In the genomic region with DNA sequence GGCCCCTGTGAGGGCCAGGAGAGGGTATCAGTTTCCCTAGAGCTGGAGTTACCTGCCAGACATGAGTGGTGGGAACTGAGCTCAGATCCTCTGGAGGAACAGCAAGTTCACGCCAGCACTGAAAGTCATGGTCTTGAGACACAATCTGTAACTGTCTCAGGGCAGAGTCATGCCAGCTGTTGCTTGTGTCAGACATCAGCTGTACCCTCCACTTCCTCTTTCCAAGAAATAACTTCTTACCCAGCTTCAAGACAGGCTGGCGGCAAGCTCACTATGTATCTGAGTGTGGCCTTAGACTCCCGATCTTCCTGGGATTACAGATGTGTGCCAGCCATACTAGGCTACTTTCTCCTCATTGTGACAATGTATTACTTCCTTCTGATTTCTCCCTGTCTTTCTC, we compare ENCODE assay signal across 20 mouse cellular contexts. TPM values are rescaled to one million over a fixed set of nuclear protein-coding genes. Genes with fewer than 3 reads are reported as not detected.
DNase-seq lines count a peak whose midpoint lies in the region; ATAC-seq lines count a peak whose summit lies in the region.
"Had no signal": no experiment of that assay in that cellular context is flagged by ENCODE, and none has a peak within 500 bp of the region (broad histone marks: within the 10 kb centered on the region; RNA-seq: fewer than 3 reads in every experiment).

No protein-coding gene starts in this region.

- H3K27me3 ChIP-seq in intestine, embryonic 15.5 days (replicated peaks), result no peaks in the 10 kb centered on the region
- H3K27me3 ChIP-seq: embryonic facial prominence, embryonic 13.5 days; heart, embryonic 12.5 days; midbrain, embryonic 12.5 days had no signal

- ATAC-seq in intestine, embryonic 15.5 days, result no peak
- ATAC-seq: intestine, embryonic 16.5 days had no signal

- WGBS in macrophage (ENCODE audit: missing documents), result 0% methylated on average over 3 of the region's 3 CpGs
- 76% methylated on average over 3 of the region's 3 CpGs for WGBS in intestine, embryonic 15.5 days

- DNase-seq in spleen, postnatal 36 days (ENCODE audit: low spot score in 2 of 2), result peak; percentile 50 to 58
- DNase-seq in spleen, postnatal 4 days (ENCODE audit: low spot score in 2 of 2), result no peak
- peak; percentile 61 for DNase-seq in MEL-GATA-1-ER (ENCODE audit: extremely low read depth, low read depth)
- DNase-seq in skeletal muscle tissue, adult 2 months (ENCODE audit: low read depth, low spot score), result peak; percentile 57
- no peak for DNase-seq in left cerebral cortex, postnatal 10 days (ENCODE audit: extremely low spot score in 1 of 2, low spot score in 2 of 2)
- no peak for DNase-seq in cerebellum, postnatal 10 days
- DNase-seq: adrenal gland, postnatal 10 days; cerebellum, postnatal 36 days; gastrocnemius, postnatal 14 days; kidney, postnatal 14 days; layer of hippocampus, postnatal 36 days had no signal

- H3K9me3 ChIP-seq in intestine, embryonic 15.5 days, result no peaks in the 10 kb centered on the region
- H3K9me3 ChIP-seq: embryonic facial prominence, embryonic 13.5 days; heart, embryonic 12.5 days; limb, embryonic 10.5 days; midbrain, embryonic 12.5 days had no signal

- intact Hi-C loops in left cerebral cortex, postnatal 10 days (cut with DNase I), result no loop called here

- H3K4me3 ChIP-seq in macrophage (ENCODE audit: inconsistent target), result no peak overlapping the region
- no peak overlapping the region for H3K4me3 ChIP-seq in intestine, embryonic 15.5 days (replicated peaks)
- H3K4me3 ChIP-seq: embryonic facial prominence, embryonic 13.5 days; heart, embryonic 12.5 days; limb, embryonic 10.5 days; midbrain, embryonic 12.5 days had no signal

- no peak overlapping the region for H3K4me2 ChIP-seq in intestine, embryonic 15.5 days (replicated peaks)
- H3K4me2 ChIP-seq: embryonic facial prominence, embryonic 13.5 days; heart, embryonic 12.5 days; midbrain, embryonic 12.5 days had no signal

- H3K4me1 ChIP-seq in intestine, embryonic 15.5 days (replicated peaks), result no peaks in the 10 kb centered on the region
- H3K4me1 ChIP-seq: midbrain, embryonic 12.5 days had no signal

- no peaks in the 10 kb centered on the region for H3K36me3 ChIP-seq in macrophage (ENCODE audit: inconsistent target)
- no peaks in the 10 kb centered on the region for H3K36me3 ChIP-seq in intestine, embryonic 15.5 days
- H3K36me3 ChIP-seq: embryonic facial prominence, embryonic 13.5 days; heart, embryonic 12.5 days; limb, embryonic 10.5 days; midbrain, embryonic 12.5 days had no signal

- no peak overlapping the region for H3K9ac ChIP-seq in intestine, embryonic 15.5 days
- H3K9ac ChIP-seq: embryonic facial prominence, embryonic 13.5 days; heart, embryonic 12.5 days; liver, embryonic 14.5 days; midbrain, embryonic 12.5 days had no signal

- H3K27ac ChIP-seq in macrophage, result peak overlapping the region; percentile 39
- no peak overlapping the region for H3K27ac ChIP-seq in intestine, embryonic 15.5 days
- H3K27ac ChIP-seq: embryonic facial prominence, embryonic 13.5 days; limb, embryonic 10.5 days; liver, embryonic 14.5 days; midbrain, embryonic 12.5 days had no signal

- no peaks in the 10 kb centered on the region for H3K79me2 ChIP-seq in macrophage (ENCODE audit: inconsistent target)

RNA-seq across cellular contexts. Expression of a gene that starts 15.3 kb away (rescaled TPM):
- 100 to 1,000 TPM; 119 to 368 (median 260) TPM for total RNA-seq in macrophage (2018; cell fraction: chromatin; rRNA removed)
- 10 to 100 TPM; 22.6 to 43.6 (median 32.7) TPM for total RNA-seq in macrophage (2018; cell fraction: cytosol; rRNA removed)
- total RNA-seq in macrophage (2018; cell fraction: nucleus; rRNA removed), result 100 to 1,000 TPM in 25 of 26 experiments, 10 to 100 TPM in 1; 94.0 to 262 (median 168) TPM
- polyA plus RNA-seq in macrophage (2018), result 26.8 to 41.1 TPM (median 40.2 TPM) in 3 replicates
- 21.9 TPM in 2 replicates for polyA plus RNA-seq in intestine, embryonic 15.5 days (2015; fragmentation: Nextera tagmentation; extraction: Ambion mirVana)
- total RNA-seq in left cerebral cortex, postnatal 10 days (2021), result 10 to 100 TPM; 45.8 to 46.8 TPM

RNA-seq across cellular contexts. Expression of a gene that starts 46.1 kb away (rescaled TPM):
- under 1 TPM in 2 of 26 experiments, not detected in 24; 0.31 to 0.37 TPM for total RNA-seq in macrophage (2018; cell fraction: chromatin; rRNA removed)
- total RNA-seq in macrophage (2018; cell fraction: cytosol; rRNA removed), result not detected
- under 1 TPM in 2 of 26 experiments, not detected in 24; 0.21 to 0.41 TPM for total RNA-seq in macrophage (2018; cell fraction: nucleus; rRNA removed)
- polyA plus RNA-seq in macrophage (2018), result not detected in 3 replicates
- not detected in 2 replicates for polyA plus RNA-seq in intestine, embryonic 15.5 days (2015; fragmentation: Nextera tagmentation; extraction: Ambion mirVana)
- total RNA-seq in left cerebral cortex, postnatal 10 days (2021), result under 1 TPM; 0.16 to 0.79 TPM
- total RNA-seq: adrenal gland, postnatal 10 days; gastrocnemius, postnatal 14 days had no signal
- polyA plus RNA-seq: heart, embryonic 12.5 days; intestine, embryonic 16.5 days; liver, embryonic 14.5 days; neural tube, embryonic 11.5 days had no signal

Comparison
In these comparisons a context has a peak if more than half of its experiments do, and no peak if none do; other contexts are left out.
1. DNase-seq: peak in spleen, postnatal 36 days (2 of 2), MEL-GATA-1-ER (single experiment) and skeletal muscle tissue, adult 2 months (single experiment); none in spleen, postnatal 4 days (0 of 2), left cerebral cortex, postnatal 10 days (0 of 2) and cerebellum, postnatal 10 days (0 of 2).